Mouse (Mus musculus): Measurements from ENCODE around the gene Dppa3. TPM values are rescaled to one million over a fixed set of nuclear protein-coding genes. Genes with fewer than 3 reads are reported as not detected.

The Dppa3 gene
- polyA plus RNA-seq, 1 experiment from 2014 or later, result not detected

GRCm38 (mm10) chr6:122672746-122673145 lies 46.5 kb downstream of the Dppa3 start:
- H3K9me3 ChIP-seq, result no peaks in the 10 kb centered on the region
- ATAC-seq (replicated peaks), result no peak
- no peak overlapping the region for H3K9ac ChIP-seq
- H3K4me1 ChIP-seq, result peaks cover 7% of the 10 kb centered on the region; the same call in 1 of the 2 replicates
- no peaks in the 10 kb centered on the region for H3K27me3 ChIP-seq (replicated peaks)
- H3K4me3 ChIP-seq, result no peak overlapping the region
- H3K4me2 ChIP-seq, result no peak overlapping the region
- no peak overlapping the region for H3K27ac ChIP-seq
- H3K36me3 ChIP-seq (replicated peaks), result no peaks in the 10 kb centered on the region
- 59% methylated on average over 8 of the region's 8 CpGs for WGBS

Other genes with a start within 250 kb of the Dppa3 start
- 120 and 121 TPM in 2 replicates for gene Rimklb, start 127.6 kb upstream of the Dppa3 start, polyA plus RNA-seq (2015; fragmentation: Nextera tagmentation; extraction: Ambion mirVana)
- gene Mfap5, start 120.6 kb upstream of the Dppa3 start, polyA plus RNA-seq (2015; fragmentation: Nextera tagmentation; extraction: Ambion mirVana), result 2.3 and 3.7 TPM in 2 replicates
- 0.40 and 0.56 TPM in 2 replicates for gene Aicda, start 72.6 kb upstream of the Dppa3 start, polyA plus RNA-seq (2015; fragmentation: Nextera tagmentation; extraction: Ambion mirVana)
- 1.5 and 2.2 TPM in 2 replicates for gene Apobec1, start 24.0 kb upstream of the Dppa3 start, polyA plus RNA-seq (2015; fragmentation: Nextera tagmentation; extraction: Ambion mirVana)
- not detected in 2 replicates for gene Gdf3, start 16.3 kb upstream of the Dppa3 start, polyA plus RNA-seq (2015; fragmentation: Nextera tagmentation; extraction: Ambion mirVana)
- 0.13 and 0.28 TPM in 2 replicates for gene Nanog, start 81.1 kb downstream of the Dppa3 start, polyA plus RNA-seq (2015; fragmentation: Nextera tagmentation; extraction: Ambion mirVana)
- 34.6 and 36.8 TPM in 2 replicates for gene Slc2a3, start 175.2 kb downstream of the Dppa3 start, polyA plus RNA-seq (2015; fragmentation: Nextera tagmentation; extraction: Ambion mirVana)
- 8.3 and 9.1 TPM in 2 replicates for gene Foxj2, start 193.5 kb downstream of the Dppa3 start, polyA plus RNA-seq (2015; fragmentation: Nextera tagmentation; extraction: Ambion mirVana)
- gene C3ar1, start 229.8 kb downstream of the Dppa3 start, polyA plus RNA-seq (2015; fragmentation: Nextera tagmentation; extraction: Ambion mirVana), result 1.4 and 1.6 TPM in 2 replicates
- 134 and 146 TPM in 2 replicates for gene Necap1, start 248.1 kb downstream of the Dppa3 start, polyA plus RNA-seq (2015; fragmentation: Nextera tagmentation; extraction: Ambion mirVana)